Mouse (Mus musculus) granulocyte monocyte progenitor cell, adult 5-6 weeks (primary cell): ENCODE data around the gene Elovl5. TPM values are rescaled to one million over a fixed set of nuclear protein-coding genes. Genes with fewer than 3 reads are reported as not detected.
A peak's percentile ranks its signal among the peaks of the same experiment; 100 is the strongest.

ENCODE experiments used
- ATAC-seq: replicated peaks from 2 replicates; pipeline ENCODE4 v1.8.0; 2016; ENCODE audit warnings: mild to moderate bottlenecking, moderate TSS enrichment, inconsistent platforms; ENCODE audit not compliant: poor library complexity, severe bottlenecking
- total RNA-seq, 2 experiments: library from RNA; stranded (forward) in 1 of 2; stranded (reverse) in 1 of 2; fragments of 200-712, 200-1000 nt in 1 of 2; fragments of >200 nt in 1 of 2; fragmentation: Nextera tagmentation in 1 of 2; gene quantifications; 2 replicates each; pipeline ENCODE4 v1.2.3; 2014 to 2017

The Elovl5 gene
- total RNA-seq, 2 experiments from 2014 or later, result 79.8 to 123 TPM

GRCm38 (mm10) chr9:77927431-77927830 is 10.3 kb downstream of the Elovl5 start:
- ATAC-seq, result no peak

GRCm38 (mm10) chr9:77928769-77929168 is 11.6 kb downstream of the Elovl5 start:
- ATAC-seq, result no peak

GRCm38 (mm10) chr9:77929296-77929695 is 12.1 kb downstream of the Elovl5 start:
- no peak for ATAC-seq

GRCm38 (mm10) chr9:77930036-77930859 is 13.1 kb downstream of the Elovl5 start:
- ATAC-seq, result no peak

GRCm38 (mm10) chr9:77930860-77931184 is 13.7 kb downstream of the Elovl5 start:
- ATAC-seq, result peak; percentile 89

- ATAC-seq, result no peak
Measured at GRCm38 (mm10) chr9:77931740-77932139, 14.6 kb downstream of the Elovl5 start.

GRCm38 (mm10) chr9:77935818-77936611 is 18.9 kb downstream of the Elovl5 start:
- peak; percentile 81 for ATAC-seq

GRCm38 (mm10) chr9:77937875-77938274 is 20.7 kb downstream of the Elovl5 start:
- peak; percentile 26; the same call in 1 of the 2 replicates for ATAC-seq

GRCm38 (mm10) chr9:77938761-77939553 is 21.8 kb downstream of the Elovl5 start:
- ATAC-seq, result no peak

- ATAC-seq, result no peak
Measured at GRCm38 (mm10) chr9:77939554-77939920, 22.4 kb downstream of the Elovl5 start.

- peak; percentile 30; the same call in 1 of the 2 replicates for ATAC-seq
Measured at GRCm38 (mm10) chr9:77941058-77941457, 23.9 kb downstream of the Elovl5 start.

GRCm38 (mm10) chr9:77941836-77942235 is 24.7 kb downstream of the Elovl5 start:
- ATAC-seq, result no peak

GRCm38 (mm10) chr9:77942411-77942810 is 25.2 kb downstream of the Elovl5 start:
- ATAC-seq, result no peak

- peak; percentile 36 for ATAC-seq
Measured at GRCm38 (mm10) chr9:77943316-77943715, 26.2 kb downstream of the Elovl5 start.

- no peak for ATAC-seq
Measured at GRCm38 (mm10) chr9:77944195-77944594, 27.0 kb downstream of the Elovl5 start.

- ATAC-seq, result peak; percentile 46
Measured at GRCm38 (mm10) chr9:77945792-77946666, 28.9 kb downstream of the Elovl5 start.

GRCm38 (mm10) chr9:77948214-77948613 is 31.1 kb downstream of the Elovl5 start:
- ATAC-seq, result no peak

- ATAC-seq, result no peak
Measured at GRCm38 (mm10) chr9:77949753-77950268, 32.6 kb downstream of the Elovl5 start.

GRCm38 (mm10) chr9:77950841-77951475 is 33.8 kb downstream of the Elovl5 start:
- ATAC-seq, result no peak
